In the genomic region with DNA sequence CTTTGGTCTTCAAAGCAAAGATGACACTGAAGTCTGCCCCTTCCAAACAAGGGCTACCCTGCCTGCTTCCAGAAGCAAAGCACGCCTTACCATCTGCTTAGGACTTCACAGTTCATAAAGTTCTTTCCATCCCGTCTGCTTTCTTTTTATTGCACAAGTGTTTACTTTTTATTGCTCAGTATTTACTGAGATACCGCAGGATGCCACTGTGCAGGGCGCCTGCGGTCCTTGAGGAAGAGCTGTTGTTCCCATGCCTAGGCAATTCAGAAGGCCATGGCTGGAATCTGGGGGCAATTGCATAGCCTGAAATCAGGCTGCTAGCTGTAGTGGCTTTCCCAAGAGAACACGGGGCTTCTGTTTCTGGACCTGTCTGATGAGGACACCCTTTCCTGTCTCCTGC, we compare ENCODE assay signal across 27 mouse cellular contexts.
DNase-seq lines count a peak whose midpoint lies in the region; ATAC-seq and TF ChIP-seq lines count a peak whose summit lies in the region.
"Had no signal": no experiment of that assay in that cellular context is flagged by ENCODE, and none has a peak within 500 bp of the region (broad histone marks: within the 10 kb centered on the region; RNA-seq: fewer than 3 reads in every experiment).

No protein-coding gene starts in this region.

- DNase-seq in heart, adult 11 months: peak; percentile 65
- peak; percentile 23 for DNase-seq in lung, postnatal 0 days (ENCODE audit: low spot score)
- no peak for DNase-seq in lung, adult 2 months
- DNase-seq in A20 (ENCODE audit: low read depth, low spot score): peak; percentile 26
- peak; percentile 11 for DNase-seq in large intestine, adult 2 months (ENCODE audit: low read depth, low spot score)
- DNase-seq in frontal cortex, postnatal 10 days (ENCODE audit: low spot score in 2 of 2): no peak
- DNase-seq: adrenal gland, adult 2 months; adrenal gland, postnatal 14 days; cerebellum, adult 11 months; cerebellum, adult 2 months; cerebellum, adult 9-11 months; cerebellum, postnatal 25 days; embryo, embryonic 11 days; gastrocnemius, adult 2 months; gastrocnemius, postnatal 14 days; heart, adult 18-20 months; heart, postnatal 14 days; heart, postnatal 4 days had no signal

- ATAC-seq in heart, embryonic 11.5 days (replicated peaks; ENCODE audit: insufficient number of reproducible peaks, low FRiP score, low TSS enrichment): no peak
- ATAC-seq in lung, postnatal 0 days: peak; percentile 54
- ATAC-seq: forebrain, embryonic 15.5 days; hindbrain, postnatal 0 days had no signal

- no peaks in the 10 kb centered on the region; the same call in 1 of the 2 replicates for H3K4me1 ChIP-seq in heart, embryonic 11.5 days (ENCODE audit: control insufficient read depth, insufficient read depth, low read length)
- peaks cover 3% of the 10 kb centered on the region; the same call in 1 of the 2 replicates for H3K4me1 ChIP-seq in lung, postnatal 0 days (ENCODE audit: insufficient read depth, low read depth, low read length)
- H3K4me1 ChIP-seq in lung, adult 2 months (ENCODE audit: control insufficient read depth, insufficient read depth, low read length): peaks cover 4% of the 10 kb centered on the region
- H3K4me1 ChIP-seq: embryonic facial prominence, embryonic 13.5 days; forebrain, embryonic 15.5 days had no signal

- H3K27me3 ChIP-seq in heart, embryonic 11.5 days (ENCODE audit: control insufficient read depth, insufficient read depth, low read length): no peaks in the 10 kb centered on the region
- no peaks in the 10 kb centered on the region for H3K27me3 ChIP-seq in lung, postnatal 0 days (replicated peaks; ENCODE audit: insufficient read depth, low read length)
- H3K27me3 ChIP-seq: embryonic facial prominence, embryonic 13.5 days; forebrain, embryonic 12.5 days; forebrain, embryonic 15.5 days; heart, embryonic 13.5 days had no signal

- no peaks in the 10 kb centered on the region for H3K36me3 ChIP-seq in heart, embryonic 11.5 days (ENCODE audit: control insufficient read depth, insufficient read depth, low read length)
- no peaks in the 10 kb centered on the region for H3K36me3 ChIP-seq in lung, postnatal 0 days (ENCODE audit: insufficient read depth, low read length)
- H3K36me3 ChIP-seq: embryonic facial prominence, embryonic 13.5 days; forebrain, embryonic 12.5 days; forebrain, embryonic 15.5 days; heart, embryonic 13.5 days had no signal

- no peak for TF ChIP-seq POLR2A in lung, adult 2 months (IDR thresholded peaks at IDR 0.05; ENCODE audit: borderline replicate concordance, extremely low read depth, low read depth, low read length)

- TF ChIP-seq EP300 in lung, postnatal 0 days (IDR thresholded peaks at IDR 0.05): no peak

- no peak overlapping the region for H3K4me2 ChIP-seq in heart, embryonic 11.5 days
- H3K4me2 ChIP-seq in lung, postnatal 0 days (replicated peaks; ENCODE audit: low read depth, low read length): no peak overlapping the region
- H3K4me2 ChIP-seq: embryonic facial prominence, embryonic 13.5 days; forebrain, embryonic 12.5 days; forebrain, embryonic 15.5 days; heart, embryonic 13.5 days; hindbrain, embryonic 14.5 days had no signal

- H3K9ac ChIP-seq in heart, embryonic 11.5 days (ENCODE audit: low read depth, low read length): no peak overlapping the region
- H3K9ac ChIP-seq in lung, postnatal 0 days (replicated peaks; ENCODE audit: low read depth): no peak overlapping the region
- H3K9ac ChIP-seq: embryonic facial prominence, embryonic 13.5 days; forebrain, embryonic 12.5 days; forebrain, embryonic 15.5 days; heart, embryonic 13.5 days; hindbrain, embryonic 14.5 days had no signal

- H3K9me3 ChIP-seq in heart, embryonic 11.5 days (replicated peaks; ENCODE audit: control insufficient read depth, low read length): no peaks in the 10 kb centered on the region
- no peaks in the 10 kb centered on the region for H3K9me3 ChIP-seq in lung, postnatal 0 days (ENCODE audit: low read length)
- H3K9me3 ChIP-seq: embryonic facial prominence, embryonic 10.5 days; embryonic facial prominence, embryonic 13.5 days; forebrain, embryonic 12.5 days; forebrain, embryonic 15.5 days; heart, embryonic 13.5 days had no signal

- 89% methylated on average over 6 of the region's 6 CpGs for WGBS in heart, embryonic 11.5 days (ENCODE audit: insufficient replicate concordance)
- WGBS in lung, postnatal 0 days: 45% methylated on average over 6 of the region's 6 CpGs
- WGBS in lung, adult 2 months: 68% methylated on average over 6 of the region's 6 CpGs
- WGBS in large intestine, adult 2 months: 17% methylated on average over 6 of the region's 6 CpGs

- no peak overlapping the region for H3K4me3 ChIP-seq in heart, embryonic 11.5 days (ENCODE audit: low read depth, low read length)
- no peak overlapping the region for H3K4me3 ChIP-seq in lung, postnatal 0 days (ENCODE audit: low read depth, low read length)
- no peak overlapping the region for H3K4me3 ChIP-seq in lung, adult 2 months (replicated peaks; ENCODE audit: extremely low read depth, low read depth, low read length)
- H3K4me3 ChIP-seq: embryonic facial prominence, embryonic 10.5 days; embryonic facial prominence, embryonic 13.5 days; erythroblast, embryonic 14.5 days; forebrain, embryonic 12.5 days; forebrain, embryonic 15.5 days; gastrocnemius, adult 2 months; heart, embryonic 13.5 days had no signal

- no peak for TF ChIP-seq CTCF in lung, postnatal 0 days (IDR thresholded peaks at IDR 0.05)
- no peak for TF ChIP-seq CTCF in lung, adult 2 months (IDR thresholded peaks at IDR 0.05; ENCODE audit: insufficient read depth, low read length)

- no peak overlapping the region for H3K27ac ChIP-seq in heart, embryonic 11.5 days (ENCODE audit: low read depth, low read length)
- H3K27ac ChIP-seq in lung, postnatal 0 days (ENCODE audit: low read length): no peak overlapping the region
- H3K27ac ChIP-seq: embryonic facial prominence, embryonic 10.5 days; embryonic facial prominence, embryonic 13.5 days; forebrain, embryonic 12.5 days; forebrain, embryonic 15.5 days; gastrocnemius, adult 2 months; heart, embryonic 13.5 days; hindbrain, embryonic 14.5 days; hindbrain, postnatal 0 days had no signal

Comparison
In these comparisons a context has a peak if more than half of its experiments do, and no peak if none do; other contexts are left out.
1. DNase-seq: peak in heart, adult 11 months (single experiment), lung, postnatal 0 days (single experiment), A20 (single experiment) and large intestine, adult 2 months (single experiment); none in lung, adult 2 months (single experiment) and frontal cortex, postnatal 10 days (0 of 2).